Mouse (Mus musculus) hindbrain, embryonic 12.5 days (tissue): ENCODE results near the gene Sorcs2. TPM values are rescaled to one million over a fixed set of nuclear protein-coding genes. Genes with fewer than 3 reads are reported as not detected.

Experiments used
- ATAC-seq: fragments of 200-750 bp; cut with Nextera tagmentation; 2 replicates; pipeline ENCODE4 v1.8.0; 2017; ENCODE audit warnings: moderate TSS enrichment; ENCODE audit not compliant: low FRiP score
- H3K27ac ChIP-seq: fragments of 300-500 bp; sonication (generic); 2 replicates; pipeline ENCODE4 v1.5.1; 2016; ENCODE audit warnings: mild to moderate bottlenecking
- H3K27me3 ChIP-seq: fragments of 300-500 bp; sonication (generic); 2 replicates; pipeline ENCODE4 v1.6.1; 2016; ENCODE audit warnings: mild to moderate bottlenecking
- H3K36me3 ChIP-seq: fragments of 300-500 bp; sonication (generic); 2 replicates; pipeline ENCODE4 v1.6.1; 2016; ENCODE audit warnings: mild to moderate bottlenecking
- H3K4me1 ChIP-seq: fragments of 300-500 bp; sonication (generic); 2 replicates; pipeline ENCODE4 v1.6.1; 2016
- H3K4me2 ChIP-seq: fragments of 300-500 bp; sonication (generic); replicated peaks from 2 replicates; pipeline ENCODE4 v1.6.1; 2016; ENCODE audit warnings: mild to moderate bottlenecking
- H3K4me3 ChIP-seq: fragments of 300-500 bp; sonication (generic); 2 replicates; pipeline ENCODE4 v1.5.1; 2016; ENCODE audit warnings: mild to moderate bottlenecking
- H3K9ac ChIP-seq: fragments of 300-500 bp; sonication (generic); 2 replicates; pipeline ENCODE4 v1.6.1; 2016; ENCODE audit warnings: mild to moderate bottlenecking, moderate library complexity
- H3K9me3 ChIP-seq: fragments of 300-500 bp; sonication (generic); replicated peaks from 2 replicates; pipeline ENCODE4 v1.6.1; 2016; ENCODE audit warnings: mild to moderate bottlenecking
- WGBS: fragments of 180-500 bp; shearing (Covaris S2); methylation state at CpG from one replicate; pipeline ENCODE4 v1.1.7; 2016; 5-methylcytosine and 5-hydroxymethylcytosine counted together
- polyA plus RNA-seq: library from polyadenylated mRNA; unstranded; fragments of >200 nt; fragmentation: Nextera tagmentation; extraction: Ambion mirVana; gene quantifications from 2 replicates; pipeline ENCODE4 v1.2.1, GENCODE M21; 2016

The Sorcs2 gene
- polyA plus RNA-seq, 1 experiment from 2014 or later, result 17.5 TPM

GRCm38 (mm10) chr5:36369261-36369684 is 28.7 kb downstream of the Sorcs2 start:
- Histone ChIP-seq H3K27ac (peak overlapping the region; percentile 55; the same call in 1 of the 2 replicates), H3K27me3 (peaks cover 9% of the 10 kb centered on the region), H3K9me3 (no peaks in the 10 kb centered on the region), H3K4me1 (peaks cover 39% of the 10 kb centered on the region), H3K9ac (peak overlapping the region; percentile 8; the same call in 1 of the 2 replicates), H3K36me3 (no peaks in the 10 kb centered on the region), H3K4me2 (no peak overlapping the region), H3K4me3 (no peak overlapping the region)
- ATAC-seq, result peak; percentile 55
- 43% methylated on average over 1 of the region's 1 CpGs for WGBS

GRCm38 (mm10) chr5:36368511-36369135 is 29.3 kb downstream of the Sorcs2 start:
- WGBS, result 86% methylated on average over 7 of the region's 7 CpGs
- Histone ChIP-seq H3K27me3 (peaks cover 9% of the 10 kb centered on the region), H3K9me3 (no peaks in the 10 kb centered on the region), H3K27ac (peak overlapping the region; percentile 55; the same call in 1 of the 2 replicates), H3K4me1 (peaks cover 32% of the 10 kb centered on the region), H3K4me3 (no peak overlapping the region), H3K4me2 (no peak overlapping the region), H3K36me3 (no peaks in the 10 kb centered on the region), H3K9ac (peak overlapping the region; percentile 8; the same call in 1 of the 2 replicates)
- no peak for ATAC-seq

GRCm38 (mm10) chr5:36367911-36368310 is 30.0 kb downstream of the Sorcs2 start:
- no peak for ATAC-seq
- Histone ChIP-seq H3K4me1 (peaks cover 25% of the 10 kb centered on the region), H3K4me3 (no peak overlapping the region), H3K9ac (no peak overlapping the region), H3K4me2 (no peak overlapping the region), H3K27ac (no peak overlapping the region), H3K27me3 (peaks cover 9% of the 10 kb centered on the region), H3K9me3 (no peaks in the 10 kb centered on the region), H3K36me3 (no peaks in the 10 kb centered on the region)
- 86% methylated on average over 6 of the region's 6 CpGs for WGBS

- no peak for ATAC-seq
- H3K4me1 ChIP-seq, result peaks cover 27% of the 10 kb centered on the region
- no peak overlapping the region for H3K27ac ChIP-seq
- H3K9me3 ChIP-seq, result no peaks in the 10 kb centered on the region
- peaks cover 9% of the 10 kb centered on the region for H3K27me3 ChIP-seq
- H3K36me3 ChIP-seq, result no peaks in the 10 kb centered on the region
- H3K4me3 ChIP-seq, result no peak overlapping the region
- 80% methylated on average over 3 of the region's 3 CpGs for WGBS
- H3K4me2 ChIP-seq, result no peak overlapping the region
- no peak overlapping the region for H3K9ac ChIP-seq
Measured at GRCm38 (mm10) chr5:36367181-36367610, 30.7 kb downstream of the Sorcs2 start.

GRCm38 (mm10) chr5:36361749-36362148 is 36.2 kb downstream of the Sorcs2 start:
- WGBS, result 84% methylated on average over 7 of the region's 7 CpGs
- peaks cover 23% of the 10 kb centered on the region for H3K4me1 ChIP-seq
- H3K27me3 ChIP-seq, result no peaks in the 10 kb centered on the region
- no peak overlapping the region for H3K27ac ChIP-seq
- H3K9me3 ChIP-seq, result no peaks in the 10 kb centered on the region
- H3K4me2 ChIP-seq, result no peak overlapping the region
- no peak for ATAC-seq
- no peak overlapping the region for H3K4me3 ChIP-seq
- no peaks in the 10 kb centered on the region for H3K36me3 ChIP-seq
- H3K9ac ChIP-seq, result no peak overlapping the region

- no peak for ATAC-seq
- 75% methylated on average over 7 of the region's 7 CpGs for WGBS
- H3K36me3 ChIP-seq, result no peaks in the 10 kb centered on the region
- no peak overlapping the region for H3K4me2 ChIP-seq
- H3K9me3 ChIP-seq, result no peaks in the 10 kb centered on the region
- H3K9ac ChIP-seq, result no peak overlapping the region
- H3K27ac ChIP-seq, result no peak overlapping the region
- peaks cover 23% of the 10 kb centered on the region for H3K4me1 ChIP-seq
- H3K4me3 ChIP-seq, result no peak overlapping the region
- H3K27me3 ChIP-seq, result no peaks in the 10 kb centered on the region
Measured at GRCm38 (mm10) chr5:36360343-36360742, 37.6 kb downstream of the Sorcs2 start.

- Histone ChIP-seq H3K4me2 (no peak overlapping the region), H3K27me3 (no peaks in the 10 kb centered on the region), H3K4me1 (peaks cover 23% of the 10 kb centered on the region), H3K27ac (no peak overlapping the region), H3K9me3 (no peaks in the 10 kb centered on the region), H3K36me3 (no peaks in the 10 kb centered on the region), H3K4me3 (no peak overlapping the region), H3K9ac (no peak overlapping the region)
- 45% methylated on average over 5 of the region's 5 CpGs for WGBS
- ATAC-seq, result no peak
Measured at GRCm38 (mm10) chr5:36359535-36360243, 38.2 kb downstream of the Sorcs2 start.

- Histone ChIP-seq H3K36me3 (no peaks in the 10 kb centered on the region), H3K27me3 (no peaks in the 10 kb centered on the region), H3K27ac (no peak overlapping the region), H3K9ac (no peak overlapping the region), H3K4me1 (peaks cover 23% of the 10 kb centered on the region), H3K4me3 (no peak overlapping the region), H3K9me3 (no peaks in the 10 kb centered on the region), H3K4me2 (no peak overlapping the region)
- WGBS, result 85% methylated on average over 4 of the region's 4 CpGs
- no peak for ATAC-seq
Measured at GRCm38 (mm10) chr5:36358161-36358560, 39.8 kb downstream of the Sorcs2 start.

- Histone ChIP-seq H3K9me3 (no peaks in the 10 kb centered on the region), H3K27me3 (no peaks in the 10 kb centered on the region), H3K4me2 (no peak overlapping the region), H3K4me1 (peaks cover 18% of the 10 kb centered on the region), H3K4me3 (no peak overlapping the region), H3K9ac (no peak overlapping the region), H3K27ac (no peak overlapping the region), H3K36me3 (no peaks in the 10 kb centered on the region)
- WGBS, result 90% methylated on average over 4 of the region's 4 CpGs
- no peak for ATAC-seq
Measured at GRCm38 (mm10) chr5:36356659-36357058, 41.3 kb downstream of the Sorcs2 start.

- peaks cover 14% of the 10 kb centered on the region for H3K4me1 ChIP-seq
- H3K9me3 ChIP-seq, result no peaks in the 10 kb centered on the region
- no peaks in the 10 kb centered on the region for H3K36me3 ChIP-seq
- H3K4me2 ChIP-seq, result no peak overlapping the region
- H3K27me3 ChIP-seq, result no peaks in the 10 kb centered on the region
- no peak overlapping the region for H3K4me3 ChIP-seq
- H3K27ac ChIP-seq, result no peak overlapping the region
- H3K9ac ChIP-seq, result no peak overlapping the region
- no peak for ATAC-seq
- WGBS, result 94% methylated on average over 3 of the region's 3 CpGs
Measured at GRCm38 (mm10) chr5:36355683-36356082, 42.3 kb downstream of the Sorcs2 start.

GRCm38 (mm10) chr5:36353679-36354078 is 44.3 kb downstream of the Sorcs2 start:
- Histone ChIP-seq H3K4me2 (no peak overlapping the region), H3K9ac (no peak overlapping the region), H3K9me3 (no peaks in the 10 kb centered on the region), H3K4me3 (no peak overlapping the region), H3K27me3 (no peaks in the 10 kb centered on the region), H3K36me3 (no peaks in the 10 kb centered on the region), H3K27ac (no peak overlapping the region), H3K4me1 (peaks cover 8% of the 10 kb centered on the region)
- ATAC-seq, result no peak
- WGBS, result 92% methylated on average over 6 of the region's 6 CpGs

GRCm38 (mm10) chr5:36353194-36353593 is 44.7 kb downstream of the Sorcs2 start:
- no peak overlapping the region for H3K9ac ChIP-seq

GRCm38 (mm10) chr5:36346698-36347097 is 51.2 kb downstream of the Sorcs2 start:
- no peaks in the 10 kb centered on the region for H3K27me3 ChIP-seq
- no peak overlapping the region for H3K4me3 ChIP-seq
- H3K9ac ChIP-seq, result no peak overlapping the region
- ATAC-seq, result no peak
- no peaks in the 10 kb centered on the region for H3K36me3 ChIP-seq
- H3K4me2 ChIP-seq, result no peak overlapping the region
- H3K9me3 ChIP-seq, result no peaks in the 10 kb centered on the region
- 87% methylated on average over 4 of the region's 4 CpGs for WGBS
- H3K4me1 ChIP-seq, result peaks cover 14% of the 10 kb centered on the region
- no peak overlapping the region for H3K27ac ChIP-seq

More at GRCm38 (mm10) chr5:36353194-36353593, 44.7 kb downstream of the Sorcs2 start:
- no peak for ATAC-seq
- WGBS, result 93% methylated on average over 2 of the region's 2 CpGs
- H3K36me3 ChIP-seq, result no peaks in the 10 kb centered on the region
- H3K27ac ChIP-seq, result no peak overlapping the region
- no peak overlapping the region for H3K4me3 ChIP-seq
- H3K4me1 ChIP-seq, result peaks cover 13% of the 10 kb centered on the region
- H3K9me3 ChIP-seq, result no peaks in the 10 kb centered on the region
- no peak overlapping the region for H3K4me2 ChIP-seq
- no peaks in the 10 kb centered on the region for H3K27me3 ChIP-seq
